Mouse (Mus musculus): ENCODE measurements around the gene St3gal4.
A peak's percentile ranks its signal among the peaks of the same experiment; 100 is the strongest.

The St3gal4 gene

DNA sequence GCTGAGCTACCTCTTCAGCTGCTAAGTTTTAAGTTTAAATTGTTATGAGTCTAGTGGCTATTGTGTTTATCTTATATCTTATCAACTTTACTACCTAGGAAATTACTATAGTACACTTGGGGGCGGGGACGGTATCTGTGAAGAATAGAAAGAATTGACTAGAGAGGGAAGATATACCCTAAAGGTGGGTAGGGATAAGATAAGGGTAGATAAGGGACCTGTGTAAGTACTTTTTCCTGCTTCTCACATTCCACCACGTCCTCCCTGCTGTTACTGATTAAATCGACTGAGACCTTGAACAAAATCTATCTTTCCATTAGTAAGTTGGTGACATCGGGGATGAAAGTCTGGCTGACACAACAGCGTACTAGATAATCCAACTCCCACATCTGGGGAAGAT lies 70.6 kb downstream of the St3gal4 start:
- DNase-seq (ENCODE audit: low spot score), result no peak

DNA sequence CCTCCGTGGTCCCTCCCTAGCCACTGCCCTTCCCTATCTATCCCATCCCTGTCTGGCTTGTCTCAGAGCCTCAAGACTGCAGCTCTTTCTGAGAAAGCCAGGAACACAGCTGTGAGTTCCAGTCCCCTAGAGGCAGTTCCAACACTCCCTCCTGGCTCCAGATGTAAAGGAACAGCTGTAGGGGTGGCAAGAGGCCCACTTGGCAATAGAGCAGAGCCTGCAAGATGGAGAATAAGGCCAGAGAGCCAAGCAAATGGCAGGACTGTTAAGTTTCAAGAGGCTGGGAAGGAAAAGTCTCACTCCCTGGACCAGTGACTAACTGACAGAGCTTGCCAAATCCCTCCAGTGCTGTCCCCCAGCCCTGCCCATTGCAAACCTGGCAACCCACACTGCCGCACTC lies 73.3 kb downstream of the St3gal4 start:
- DNase-seq (ENCODE audit: low spot score), result no peak

DNA sequence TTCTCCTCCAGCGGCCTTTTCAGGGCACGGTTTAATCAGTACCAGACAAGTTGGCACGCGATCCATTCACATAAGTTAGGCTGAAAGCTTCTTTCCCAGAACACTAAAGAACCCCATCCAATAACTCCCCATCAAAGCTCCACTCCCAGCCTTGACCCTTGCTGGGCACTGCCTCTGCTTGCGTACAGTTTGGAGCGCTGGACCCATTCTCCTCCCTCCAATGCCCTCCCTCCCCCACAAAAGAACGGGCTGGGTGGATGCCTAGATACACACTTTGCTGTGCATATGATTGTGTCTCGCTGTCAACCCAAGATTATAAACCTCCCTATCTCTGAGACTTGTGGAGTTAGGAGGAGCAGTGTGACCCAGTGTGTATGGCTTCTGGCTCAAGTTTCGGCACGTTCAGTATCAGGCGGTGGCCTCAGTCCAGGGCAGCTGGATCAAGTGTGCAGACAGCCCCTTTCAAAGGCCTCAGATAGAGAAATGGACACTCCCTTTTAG lies 74.0 kb downstream of the St3gal4 start:
- DNase-seq (ENCODE audit: low spot score), result no peak

DNA sequence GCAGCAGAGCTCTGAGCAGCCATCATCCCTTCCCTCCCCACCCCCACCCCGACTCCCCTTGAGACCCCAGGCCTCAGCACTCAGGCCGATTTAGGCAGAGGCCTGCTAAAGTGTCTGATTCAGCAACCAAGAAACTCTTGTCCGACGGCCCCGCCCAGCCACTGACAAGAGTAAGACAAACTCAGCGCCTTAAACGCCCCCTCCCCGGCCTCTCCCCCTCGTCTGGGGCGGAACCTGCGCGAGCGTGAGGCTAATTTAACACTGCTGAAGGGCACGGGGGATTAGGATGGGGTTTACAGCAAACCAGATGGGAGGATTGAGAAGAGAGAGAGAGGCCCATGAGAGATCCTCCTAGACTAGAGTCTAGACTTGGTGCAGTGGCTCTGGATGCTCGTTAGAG lies 74.6 kb downstream of the St3gal4 start:
- DNase-seq (ENCODE audit: low spot score), result peak; percentile 11

DNA sequence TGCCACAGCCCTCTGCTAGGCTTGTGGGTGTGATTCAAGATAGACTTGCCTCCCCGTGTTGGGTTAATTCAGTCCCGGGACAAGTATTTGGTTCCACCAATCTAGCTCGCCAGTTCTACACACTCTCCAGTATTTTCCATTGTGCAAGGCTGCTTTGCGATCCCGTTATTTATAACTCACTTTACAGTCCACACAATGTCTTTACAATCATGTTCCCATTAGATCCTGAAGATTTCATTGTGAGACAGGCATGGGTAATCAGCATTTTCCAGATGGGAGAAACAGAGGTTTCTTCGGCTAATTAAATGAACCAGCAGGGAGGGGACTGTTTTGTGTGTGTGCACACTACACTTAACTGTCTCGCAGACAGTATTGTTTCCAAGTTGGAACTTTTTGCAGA lies 75.4 kb downstream of the St3gal4 start:
- DNase-seq (ENCODE audit: low spot score), result no peak

DNA sequence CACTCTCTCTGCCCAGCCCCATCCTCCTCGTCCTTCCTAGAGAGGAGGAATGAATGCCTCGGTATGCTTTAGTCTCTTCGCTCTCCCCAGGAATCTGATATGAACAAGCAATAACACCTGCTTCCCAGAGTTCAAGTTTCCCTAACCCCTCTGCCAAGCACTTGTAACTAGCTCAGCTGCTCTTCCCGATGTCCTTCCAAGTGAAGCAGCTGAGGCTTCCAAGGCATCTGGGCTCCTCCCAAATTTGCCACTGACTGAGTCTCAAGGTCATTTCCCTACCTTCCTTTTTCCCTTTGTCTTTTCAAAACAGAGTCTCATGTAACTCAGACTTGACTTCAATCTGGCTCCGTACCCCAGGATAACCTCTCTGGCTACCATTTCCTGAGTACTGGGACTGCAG lies 77.6 kb downstream of the St3gal4 start:
- no peak for DNase-seq (ENCODE audit: low spot score)

DNA sequence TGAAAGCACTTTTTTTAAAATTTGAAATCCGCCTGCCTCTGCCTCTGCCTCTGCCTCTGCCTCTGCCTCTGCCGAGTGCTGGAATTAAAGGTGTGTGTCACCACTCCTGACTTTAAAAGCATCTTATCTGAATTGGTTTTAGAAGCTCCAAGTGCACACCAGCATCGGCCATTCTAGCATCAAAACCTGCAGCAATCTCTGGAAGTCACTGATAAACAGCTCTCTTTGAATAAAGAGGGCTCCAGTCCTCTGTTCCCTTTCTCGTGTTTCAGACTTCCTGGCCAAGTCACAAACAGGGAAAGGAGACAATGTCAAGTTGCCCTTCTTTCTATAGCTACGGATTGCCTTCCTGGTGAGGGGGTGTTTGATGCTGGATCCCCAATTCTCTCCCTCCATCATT lies 79.2 kb downstream of the St3gal4 start:
- DNase-seq (ENCODE audit: low spot score), result no peak

DNA sequence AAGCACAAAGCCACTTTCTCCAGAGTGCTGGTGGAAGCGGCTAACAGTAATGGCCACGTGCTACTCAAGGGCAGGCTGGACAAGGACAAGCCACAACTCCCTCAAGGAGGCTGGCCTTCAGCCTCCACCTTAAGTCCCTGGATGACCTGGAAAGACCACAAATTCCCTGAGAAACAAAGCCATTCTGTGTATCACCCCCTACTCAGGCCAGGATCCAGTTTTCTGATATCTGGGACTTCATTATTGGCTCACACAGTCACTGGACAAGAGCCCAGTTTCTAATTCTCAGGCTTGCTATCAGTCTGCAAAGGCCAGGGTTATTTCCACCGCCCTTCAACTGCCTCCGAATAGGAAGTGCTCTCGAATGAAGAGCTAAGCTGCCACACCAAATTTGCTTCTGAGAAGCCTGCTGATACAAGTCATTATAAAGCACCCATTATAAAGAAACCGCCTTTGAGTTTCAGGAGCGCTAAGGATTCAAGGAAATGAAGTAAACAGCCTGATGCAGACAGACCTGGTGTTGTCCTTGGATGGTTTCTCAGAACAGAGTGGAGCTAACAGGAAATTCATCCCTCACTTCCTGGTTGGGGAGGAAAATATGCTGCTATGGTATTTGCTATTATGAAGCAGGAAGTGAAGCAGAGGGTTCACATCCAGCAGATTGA lies 80.0 kb downstream of the St3gal4 start:
- DNase-seq (ENCODE audit: low spot score), result no peak

DNA sequence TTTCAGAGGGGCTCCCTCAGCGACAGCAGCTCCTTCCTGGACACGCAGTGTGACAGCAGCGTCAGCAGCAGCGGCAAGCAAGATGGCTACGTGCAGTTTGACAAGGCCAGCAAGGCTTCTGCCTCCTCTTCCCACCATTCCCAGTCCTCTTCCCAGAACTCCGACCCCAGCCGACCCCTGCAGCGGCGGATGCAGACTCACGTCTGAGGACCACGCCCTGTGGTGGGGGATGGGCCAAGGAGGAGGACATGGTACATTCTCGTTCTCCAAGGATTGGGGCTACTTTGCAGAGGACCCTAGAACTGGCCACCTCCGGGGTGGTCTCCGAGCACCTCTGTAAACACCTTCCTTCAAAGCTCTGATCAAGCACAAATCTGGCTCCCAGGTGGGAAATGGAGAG lies 84.0 kb downstream of the St3gal4 start:
- no peak for DNase-seq (ENCODE audit: low spot score)

DNA sequence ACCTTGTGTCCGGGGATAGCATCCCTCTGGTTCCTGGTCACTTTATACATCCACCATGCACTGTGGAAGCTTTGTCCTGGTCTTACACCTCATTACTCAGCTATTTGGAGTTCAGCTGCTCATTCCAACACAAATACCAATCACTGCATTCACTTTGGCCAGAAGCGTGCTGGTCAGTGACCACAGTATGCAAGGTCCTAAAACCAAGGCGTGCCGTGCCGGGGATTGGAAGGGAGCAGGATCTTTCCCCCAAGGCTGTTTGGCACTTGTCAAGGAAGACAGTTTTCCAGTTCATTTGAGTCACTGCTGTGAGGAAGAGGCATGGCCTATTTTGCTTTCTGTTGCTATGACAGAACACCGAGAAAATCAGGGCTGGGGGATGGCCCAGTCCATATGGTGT lies 86.6 kb downstream of the St3gal4 start:
- DNase-seq (ENCODE audit: low spot score), result no peak

DNA sequence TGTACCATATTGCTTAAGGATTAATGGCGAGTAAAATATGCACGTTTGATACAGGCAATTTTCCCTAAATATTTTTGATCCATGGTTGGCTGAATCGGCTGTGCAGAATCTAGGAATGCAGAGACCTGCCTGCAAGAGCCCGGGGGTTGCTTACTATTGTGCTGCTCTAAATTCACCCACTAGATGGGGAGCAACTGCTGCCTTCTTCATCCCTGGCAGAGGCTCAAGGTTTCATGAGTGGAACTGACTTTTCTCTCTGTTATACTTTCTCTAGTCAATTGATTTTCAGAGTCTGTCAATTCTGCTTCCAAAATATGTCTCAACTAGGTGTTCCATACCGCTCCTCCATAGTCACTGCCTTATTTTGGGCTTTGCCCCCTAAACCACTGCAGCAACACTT lies 88.2 kb downstream of the St3gal4 start:
- no peak for DNase-seq (ENCODE audit: low spot score)

DNA sequence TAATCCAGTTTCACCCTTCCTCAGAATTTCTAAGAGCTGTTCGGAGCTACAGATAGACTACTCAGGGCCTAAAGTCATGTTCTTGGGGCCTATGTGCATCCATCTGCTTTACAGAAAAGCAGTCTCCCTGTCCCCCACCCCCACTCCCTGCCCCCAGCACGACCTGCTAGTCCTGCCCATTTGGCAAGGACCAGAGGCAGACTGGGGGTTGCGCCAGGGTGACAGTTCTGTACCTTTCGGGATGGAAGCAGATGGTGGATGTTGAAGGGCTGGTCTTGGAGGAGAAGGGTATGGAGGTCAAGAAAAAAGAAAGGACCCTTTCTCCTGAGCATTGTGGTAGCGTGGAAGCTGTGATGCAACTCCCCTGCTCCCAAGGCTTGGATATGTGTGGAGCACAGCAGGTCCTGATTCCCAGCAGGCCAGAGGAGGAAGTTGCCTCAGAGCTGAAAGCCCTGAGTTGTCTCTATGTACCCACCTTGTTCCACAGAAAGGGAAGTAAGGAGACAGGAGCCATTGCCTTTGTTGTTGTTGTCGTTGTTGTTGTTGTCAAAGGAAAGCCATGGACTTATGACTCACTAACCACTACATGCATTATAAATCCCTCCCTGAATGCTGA lies 91.6 kb downstream of the St3gal4 start:
- no peak for DNase-seq (ENCODE audit: low spot score)

DNA sequence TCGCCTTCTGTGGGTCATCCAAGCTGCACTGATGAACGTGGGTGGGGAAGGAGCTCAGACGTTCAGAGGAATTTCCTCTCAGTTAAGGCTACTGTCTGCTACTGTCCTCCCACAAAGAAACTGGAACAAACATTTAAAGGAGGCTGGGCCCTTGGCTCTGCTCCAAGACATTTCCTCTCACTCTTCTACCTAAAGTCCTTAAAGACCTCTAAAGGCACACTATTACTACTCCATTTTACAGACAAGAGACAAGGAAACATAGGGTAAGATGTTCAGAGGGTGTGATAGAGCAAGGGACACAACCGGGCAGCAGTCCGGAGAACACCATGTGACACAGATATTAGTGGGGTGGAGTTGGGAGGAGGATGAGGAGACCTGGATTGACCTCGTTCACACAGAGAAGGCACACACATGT lies 92.2 kb downstream of the St3gal4 start:
- DNase-seq (ENCODE audit: low spot score), result no peak

DNA sequence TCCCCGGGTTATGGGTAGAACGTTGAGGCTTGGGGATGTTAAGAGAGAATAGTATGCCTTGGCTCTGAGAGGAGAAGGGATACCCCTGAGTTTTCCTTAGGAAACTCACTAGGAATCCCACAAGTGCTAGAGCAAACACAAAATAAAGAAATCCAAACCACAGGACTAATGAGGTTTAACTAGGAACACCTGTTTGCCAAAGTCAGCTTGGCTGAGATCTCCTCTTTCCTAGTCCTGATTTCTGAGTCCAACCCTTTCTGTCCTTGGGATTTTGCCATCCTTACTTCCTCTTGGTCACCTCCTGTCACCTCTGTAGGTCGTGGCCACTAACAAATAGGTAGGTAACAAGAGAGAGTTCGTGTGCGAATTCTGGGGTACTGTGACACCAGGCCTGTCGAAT lies 92.8 kb downstream of the St3gal4 start:
- no peak for DNase-seq (ENCODE audit: low spot score)

DNA sequence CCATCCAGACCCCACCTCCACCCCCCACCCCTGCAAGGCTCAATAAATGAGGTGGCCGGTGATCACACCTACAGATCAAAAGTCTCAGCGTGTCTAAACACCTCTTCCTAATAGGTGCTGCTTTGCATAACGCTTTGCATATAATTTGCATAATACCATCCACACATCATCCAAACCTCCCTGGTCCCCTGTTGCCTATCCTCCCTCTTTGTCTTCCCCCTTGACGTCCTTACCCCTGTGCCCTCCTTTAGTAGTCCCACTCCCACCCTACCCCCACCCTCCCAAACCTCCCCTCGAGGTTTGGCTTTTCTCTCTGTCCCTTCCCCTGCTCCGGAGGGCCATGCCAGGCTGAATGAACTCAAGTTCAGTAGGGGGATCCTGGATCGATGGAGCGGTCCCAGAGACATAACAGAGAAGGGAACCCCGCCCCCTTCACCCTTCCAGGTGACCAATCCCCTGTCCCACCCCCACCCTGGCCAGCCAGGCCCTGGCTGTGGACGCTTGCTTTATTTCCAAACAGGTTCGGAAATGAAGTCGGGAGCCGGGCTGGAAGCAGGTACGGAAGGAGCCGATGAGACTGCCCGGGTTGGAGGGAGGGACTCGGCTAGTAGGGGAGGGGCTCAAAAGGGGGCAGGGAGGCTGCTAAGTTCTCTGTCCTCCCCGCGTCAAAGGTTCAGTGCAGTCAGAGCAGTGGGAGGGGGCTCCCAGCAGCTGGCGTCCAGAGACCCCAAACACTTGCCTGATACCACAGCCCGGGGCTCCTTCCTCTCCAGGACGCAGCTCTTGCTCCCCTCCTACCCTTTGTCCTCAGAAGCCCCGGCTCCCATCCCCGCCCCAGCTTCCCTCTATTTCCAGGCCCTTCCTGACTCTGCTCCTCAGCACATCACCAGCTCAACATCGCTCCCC lies 94.2 kb downstream of the St3gal4 start:
- DNase-seq (ENCODE audit: low spot score), result no peak

DNA sequence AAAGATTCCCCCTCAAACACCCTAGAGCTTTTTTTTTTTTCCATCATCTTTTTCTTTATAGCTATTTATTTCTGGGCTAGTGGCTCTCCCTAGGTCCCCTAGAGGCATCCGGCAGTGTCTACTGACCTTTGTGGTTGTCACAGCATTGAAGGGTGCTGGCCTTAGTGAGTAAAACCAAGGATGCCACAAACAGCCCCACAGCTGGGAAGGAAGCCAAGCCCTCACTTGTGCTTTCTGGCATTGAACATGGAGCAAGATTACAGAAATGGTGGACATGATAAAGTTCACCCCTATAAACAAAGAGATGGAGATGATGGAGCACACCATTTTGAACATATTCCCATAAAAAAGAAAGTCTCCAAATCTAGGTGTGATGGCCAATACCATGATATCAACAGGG lies 97.3 kb downstream of the St3gal4 start:
- DNase-seq (ENCODE audit: low spot score), result no peak

DNA sequence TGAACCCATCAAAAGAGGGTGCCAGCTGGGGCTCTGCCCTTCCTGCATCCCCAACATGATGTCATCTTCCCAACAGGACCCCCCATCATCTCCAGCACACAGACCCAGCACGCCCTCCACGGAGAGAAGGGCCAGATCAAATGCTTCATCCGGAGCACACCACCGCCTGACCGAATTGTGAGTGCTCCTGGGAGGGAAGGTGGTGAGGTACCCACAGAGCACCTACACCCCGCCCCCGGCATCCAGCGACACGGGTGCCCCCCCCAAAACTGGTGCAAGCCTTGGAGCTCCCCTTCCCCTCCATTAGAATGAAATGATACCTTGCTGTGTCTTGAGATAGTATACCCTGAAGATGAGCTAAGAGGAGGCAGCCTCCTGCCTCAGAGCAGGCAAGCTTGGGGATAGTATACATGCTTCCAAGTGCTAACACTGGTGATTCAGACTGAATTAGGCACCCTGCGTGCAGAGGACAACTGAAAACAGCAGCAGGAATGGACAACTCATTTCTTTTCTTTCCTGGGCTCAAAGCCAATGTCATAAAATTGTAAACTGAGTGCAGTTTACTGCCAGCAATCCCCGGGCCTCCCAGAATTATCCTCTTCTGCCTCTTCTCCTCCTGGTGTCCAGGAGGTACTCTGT lies 98.9 kb downstream of the St3gal4 start:
- DNase-seq (ENCODE audit: low spot score), result no peak

DNA sequence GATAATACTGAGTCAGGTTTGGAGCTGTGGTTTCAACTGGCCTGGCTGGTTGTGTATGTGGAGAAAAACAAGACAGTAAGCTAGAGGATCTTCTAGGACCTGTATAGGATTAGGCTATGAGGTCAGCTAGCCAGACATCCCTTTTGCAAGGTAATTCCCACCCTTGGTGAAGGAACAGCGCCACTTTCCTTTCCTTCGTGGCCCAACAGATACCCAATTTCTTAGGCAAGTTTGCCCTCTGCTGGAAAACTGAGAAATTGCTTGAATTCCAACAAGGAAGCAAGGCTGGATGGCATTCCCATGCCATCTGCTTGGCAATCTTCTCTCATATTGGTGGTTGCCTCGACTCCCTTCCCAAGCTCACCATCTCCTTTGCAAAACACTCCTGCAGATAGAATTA lies 99.7 kb downstream of the St3gal4 start:
- DNase-seq (ENCODE audit: low spot score), result no peak

DNA sequence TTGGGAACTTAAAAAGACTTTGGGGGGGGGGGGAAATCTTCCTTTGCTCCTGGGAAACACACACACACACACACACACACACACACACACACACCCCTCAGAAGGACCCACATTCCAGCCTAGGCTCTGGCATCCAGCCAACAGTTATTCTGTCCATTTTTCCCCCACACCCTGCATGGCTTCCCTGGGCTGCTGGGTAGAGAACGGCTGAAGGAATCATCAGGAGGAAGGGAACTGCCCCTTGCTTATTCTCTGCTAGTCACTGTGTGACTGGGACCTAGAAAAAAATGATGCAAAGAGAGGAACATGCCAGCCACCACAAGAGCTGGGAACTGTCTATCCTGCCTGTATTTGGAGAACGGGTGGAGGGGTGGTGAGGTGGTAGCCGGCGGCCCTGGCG lies 101.0 kb downstream of the St3gal4 start:
- DNase-seq (ENCODE audit: low spot score), result no peak

DNA sequence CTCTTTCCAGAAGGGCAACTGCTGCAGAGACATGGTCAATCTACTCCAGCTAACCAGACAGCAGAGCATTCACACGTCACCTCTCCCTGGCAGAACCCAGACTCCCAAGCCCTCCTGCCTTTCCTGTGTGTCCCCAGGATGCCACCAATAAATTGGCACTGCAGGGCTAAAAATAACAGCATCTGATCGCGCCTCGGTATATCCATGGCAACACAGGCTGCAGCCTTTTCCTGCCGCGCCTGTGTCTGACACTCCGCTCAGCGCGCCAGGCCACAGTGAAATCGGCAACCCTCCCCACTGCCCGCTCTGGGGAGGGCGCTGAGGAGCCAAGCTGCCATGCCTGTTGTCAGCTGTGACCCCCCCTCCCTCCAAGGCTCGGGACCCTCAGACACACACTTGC lies 101.5 kb downstream of the St3gal4 start:
- no peak for DNase-seq (ENCODE audit: low spot score)

DNA sequence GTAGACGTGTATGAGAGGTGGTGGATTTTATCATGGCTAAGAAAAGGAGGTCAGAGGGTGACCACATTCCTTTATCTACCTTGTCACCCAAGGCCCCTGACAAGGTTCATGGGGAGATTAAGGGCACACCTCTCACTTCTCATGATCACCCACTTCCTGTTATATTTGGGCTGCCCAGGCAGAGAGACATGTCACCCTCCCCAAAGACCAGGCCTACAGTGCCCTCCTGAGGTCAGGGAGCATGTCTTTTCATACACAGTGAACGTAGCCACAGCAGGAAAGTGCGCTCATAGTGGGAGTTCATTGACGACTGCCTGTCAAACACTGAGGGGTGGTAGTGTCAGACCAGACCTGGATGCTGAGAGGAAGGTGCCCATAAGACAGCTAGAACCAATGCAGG lies 102.3 kb downstream of the St3gal4 start:
- no peak for DNase-seq (ENCODE audit: low spot score)

DNA sequence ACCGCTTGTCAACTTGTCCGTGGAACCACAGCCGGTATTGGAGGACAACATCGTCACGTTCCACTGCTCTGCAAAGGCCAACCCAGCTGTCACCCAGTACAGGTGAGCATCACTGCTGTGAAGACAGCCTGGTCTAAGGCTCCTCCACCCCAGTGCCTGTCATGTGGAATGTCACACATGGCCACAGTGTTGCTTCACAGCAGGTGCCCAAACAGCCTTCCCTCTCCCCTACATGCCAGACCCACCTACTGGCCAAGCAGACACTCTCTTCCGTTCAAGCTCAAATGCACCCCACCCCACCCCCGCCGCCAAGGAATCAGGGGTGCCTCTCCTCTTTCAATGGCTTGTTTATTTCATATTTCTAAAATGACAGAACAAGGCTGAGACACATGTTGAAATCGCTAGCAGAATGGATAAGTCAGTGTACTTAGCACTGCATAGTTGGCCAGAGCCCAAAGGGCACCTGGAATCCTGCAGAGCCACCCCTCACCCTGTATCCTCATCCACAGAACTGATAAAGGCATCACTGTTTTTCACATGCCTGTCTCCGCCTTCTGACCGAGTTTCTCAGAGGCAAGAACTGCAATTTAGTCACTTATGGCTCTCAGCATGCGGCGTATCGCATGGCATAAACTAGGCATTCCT lies 111.2 kb downstream of the St3gal4 start:
- DNase-seq (ENCODE audit: low spot score), result no peak
